Mouse (Mus musculus) stomach, embryonic 14.5 days (tissue): Measurements from ENCODE around the gene Top2a. TPM values are rescaled to one million over a fixed set of nuclear protein-coding genes. Genes with fewer than 3 reads are reported as not detected.
A peak's percentile ranks its signal among the peaks of the same experiment; 100 is the strongest.

Source experiments
- ATAC-seq: fragments of 200-750 bp; cut with Nextera tagmentation; 2 replicates; pipeline ENCODE4 v1.8.0; 2017; ENCODE audit warnings: low read depth, moderate TSS enrichment; ENCODE audit not compliant: insufficient number of reproducible peaks, insufficient read depth, low FRiP score
- H3K27ac ChIP-seq: fragments of 300-500 bp; sonication (generic); 2 replicates; pipeline ENCODE4 v1.5.1; 2014; ENCODE audit warnings: mild to moderate bottlenecking, low read length, moderate library complexity, mixed read lengths
- H3K27me3 ChIP-seq: fragments of 300-500 bp; sonication (generic); 2 replicates; pipeline ENCODE4 v1.6.1; 2014; ENCODE audit warnings: low read length, control low read depth, mixed read lengths; ENCODE audit not compliant: control insufficient read depth, insufficient read depth
- H3K36me3 ChIP-seq: fragments of 300-500 bp; sonication (generic); 2 replicates; pipeline ENCODE4 v1.6.1; 2014; ENCODE audit warnings: mild to moderate bottlenecking, control low read depth, low read length, moderate library complexity, mixed read lengths; ENCODE audit not compliant: control insufficient read depth, insufficient read depth
- H3K4me1 ChIP-seq: fragments of 300-500 bp; sonication (generic); 2 replicates; pipeline ENCODE4 v1.6.1; 2014; ENCODE audit warnings: low read length, control low read depth, mixed read lengths; ENCODE audit not compliant: control insufficient read depth, insufficient read depth
- H3K4me2 ChIP-seq: fragments of 300-500 bp; sonication (generic); replicated peaks from 2 replicates; pipeline ENCODE4 v1.6.1; 2014; ENCODE audit warnings: low read depth, low read length, control low read depth
- H3K4me3 ChIP-seq: fragments of 300-500 bp; sonication (generic); 2 replicates; pipeline ENCODE4 v1.5.1; 2014; ENCODE audit warnings: low read depth, low read length, control low read depth
- H3K9ac ChIP-seq: fragments of 300-500 bp; sonication (generic); replicated peaks from 2 replicates; pipeline ENCODE4 v1.6.1; 2014; ENCODE audit warnings: low read depth, mild to moderate bottlenecking, control low read depth, low read length, moderate library complexity, mixed read lengths
- H3K9me3 ChIP-seq: fragments of 300-500 bp; sonication (generic); 2 replicates; pipeline ENCODE4 v1.6.1; 2016; ENCODE audit warnings: low read depth, low read length, control low read depth; ENCODE audit not compliant: control insufficient read depth
- WGBS: fragments of 180-500 bp; shearing (Covaris S2); extraction: QIAGEN DNeasy Blood & Tissue Kit; methylation state at CpG from one replicate; pipeline ENCODE4 v1.1.7; 2014; 5-methylcytosine and 5-hydroxymethylcytosine counted together
- polyA plus RNA-seq: library from polyadenylated mRNA; unstranded; fragments of >200 nt; fragmentation: Nextera tagmentation; extraction: Ambion mirVana; gene quantifications from 2 replicates; pipeline ENCODE4 v1.2.1, GENCODE M21; 2014

Gene Top2a
- polyA plus RNA-seq, 1 experiment from 2014 or later = 284 TPM

DNA sequence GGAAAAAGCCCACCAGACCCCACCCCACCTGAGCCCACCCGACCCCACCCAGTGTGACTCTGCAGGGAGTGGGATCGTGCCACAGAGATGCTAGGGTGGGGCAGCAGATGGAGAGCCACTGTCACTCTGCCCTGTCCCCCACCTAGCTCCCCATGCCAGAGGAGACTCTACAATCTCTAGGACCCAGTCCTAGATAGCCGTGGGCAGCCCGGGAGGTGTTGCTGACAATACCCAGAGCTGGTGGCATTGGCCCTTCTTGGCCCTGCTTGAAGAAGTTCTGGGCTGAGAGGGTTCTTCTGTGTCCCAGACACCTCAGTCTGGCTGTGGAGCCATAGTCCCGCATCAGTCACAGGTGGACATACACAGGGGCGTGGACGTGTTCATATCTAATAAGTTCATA is 38.4 kb downstream of the Top2a start:
- WGBS = 86% methylated on average over 7 of the region's 7 CpGs
- Histone ChIP-seq H3K9ac (no peak overlapping the region), H3K9me3 (no peaks in the 10 kb centered on the region), H3K4me3 (no peak overlapping the region), H3K4me1 (peaks cover 11% of the 10 kb centered on the region; the same call in 1 of the 2 replicates), H3K36me3 (no peaks in the 10 kb centered on the region), H3K27ac (no peak overlapping the region), H3K27me3 (no peaks in the 10 kb centered on the region), H3K4me2 (no peak overlapping the region)
- ATAC-seq = no peak

- WGBS = 38% methylated on average over 8 of the region's 8 CpGs
- Histone ChIP-seq H3K4me2 (no peak overlapping the region), H3K9me3 (no peaks in the 10 kb centered on the region)
Measured at GRCm38 (mm10) chr11:98983551-98983950, 40.4 kb downstream of the Top2a start.

GRCm38 (mm10) chr11:98982773-98983133 is 41.2 kb downstream of the Top2a start, which contains the start of gene Gjd3:
Gene Gjd3 (minus strand): TSS chr11:98983016.
- Histone ChIP-seq H3K4me2 (peak within 1 kb of the TSS; percentile 97), H3K27me3 (no peaks in the 10 kb centered on the region), H3K9ac (peak within 1 kb of the TSS; percentile 22), H3K4me3 (peak within 1 kb of the TSS; percentile 53), H3K4me1 (peaks cover 11% of the 10 kb centered on the region; the same call in 1 of the 2 replicates), H3K36me3 (no peaks in the 10 kb centered on the region), H3K27ac (no peak within 1 kb of the TSS), H3K9me3 (no peaks in the 10 kb centered on the region)
- 1% methylated on average over 28 of the region's 28 CpGs for WGBS
- 0 out of 2 replicates have a peak, but pooled peaks have one; percentile 15 for ATAC-seq

More at GRCm38 (mm10) chr11:98983551-98983950, 40.4 kb downstream of the Top2a start:
- ATAC-seq = no peak
- Histone ChIP-seq H3K9ac (no peak overlapping the region), H3K4me1 (peaks cover 11% of the 10 kb centered on the region; the same call in 1 of the 2 replicates), H3K27me3 (no peaks in the 10 kb centered on the region), H3K36me3 (no peaks in the 10 kb centered on the region), H3K27ac (no peak overlapping the region), H3K4me3 (no peak overlapping the region)

DNA sequence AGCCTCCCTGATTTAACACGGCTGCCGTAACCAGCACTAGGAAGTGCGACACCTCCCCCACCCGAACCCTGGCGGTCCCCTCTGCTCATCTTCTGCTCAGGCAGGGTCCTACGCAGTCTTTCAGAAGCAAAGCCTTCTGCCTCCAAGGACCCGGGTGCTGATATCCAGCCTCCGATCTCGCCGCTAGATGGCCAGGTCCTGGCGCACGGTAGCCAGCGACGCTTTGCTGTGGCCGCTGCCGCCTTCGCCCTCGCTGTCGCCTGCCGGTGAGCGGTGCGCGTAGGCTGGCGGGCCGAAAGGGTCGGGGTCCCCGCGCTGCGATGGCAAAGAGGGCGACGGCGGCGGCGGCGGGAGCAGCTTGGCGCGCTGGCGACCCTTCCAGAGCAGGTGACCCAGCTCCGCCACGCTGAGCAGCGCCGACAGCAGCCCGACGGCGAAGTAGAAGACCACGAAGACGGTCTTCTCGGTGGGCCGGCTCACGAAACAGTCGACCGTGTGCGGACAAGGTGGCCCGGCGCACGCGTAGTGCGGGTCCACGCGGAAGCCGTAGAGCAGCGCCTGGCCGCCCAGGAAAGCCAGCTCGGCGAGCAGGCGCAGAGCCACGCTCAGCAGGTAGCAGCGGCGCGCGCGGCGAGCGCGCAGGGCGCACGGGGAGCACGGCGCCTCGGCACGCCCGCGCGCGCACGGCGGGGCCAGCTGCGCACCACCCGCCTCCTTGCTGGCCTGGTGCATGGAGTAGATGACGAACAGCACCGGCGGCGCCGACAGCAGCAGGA is 41.8 kb downstream of the Top2a start:
- Histone ChIP-seq H3K4me2 (peak overlapping the region; percentile 97), H3K4me1 (peaks cover 11% of the 10 kb centered on the region; the same call in 1 of the 2 replicates), H3K36me3 (no peaks in the 10 kb centered on the region), H3K4me3 (peak overlapping the region; percentile 53), H3K27me3 (no peaks in the 10 kb centered on the region), H3K27ac (no peak overlapping the region), H3K9me3 (no peaks in the 10 kb centered on the region), H3K9ac (peak overlapping the region; percentile 22)
- ATAC-seq = peak; percentile 71
- WGBS = under 1% methylated on average over 88 of the region's 94 CpGs

DNA sequence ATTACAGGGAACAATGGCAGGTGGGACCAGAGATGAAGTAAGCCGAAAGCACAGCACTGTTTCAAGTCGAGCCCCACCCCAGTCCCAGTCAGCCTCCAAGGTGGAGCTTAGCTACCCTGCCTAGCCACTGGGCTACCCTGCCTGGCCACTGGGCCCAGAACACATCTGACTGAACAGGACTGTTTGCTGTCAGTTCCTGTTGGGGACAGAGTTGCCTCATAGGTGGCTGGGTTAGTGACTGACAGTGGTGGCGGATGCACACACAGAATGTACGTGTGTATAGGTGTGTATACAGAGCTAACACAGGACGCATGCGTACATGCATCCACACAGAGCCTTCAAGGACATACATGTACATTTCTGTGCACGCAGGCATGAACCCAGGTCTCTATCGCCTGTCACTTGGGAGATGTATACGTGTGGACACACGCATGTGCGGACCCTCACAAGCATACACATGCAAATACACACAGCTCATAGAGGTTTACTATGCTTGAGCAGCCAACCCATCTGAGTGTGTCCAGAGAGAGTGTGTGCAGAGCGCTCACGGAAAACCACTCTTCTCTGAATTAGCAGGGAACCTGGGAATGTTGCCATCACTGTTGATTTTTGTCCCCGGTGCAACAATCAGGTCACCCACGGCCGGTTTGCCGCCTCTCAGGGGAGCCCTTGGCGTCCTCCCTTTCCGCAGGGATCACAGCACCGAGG is 42.5 kb downstream of the Top2a start:
- 0 out of 2 replicates have a peak, but pooled peaks have one; percentile 17 for ATAC-seq
- Histone ChIP-seq H3K27me3 (no peaks in the 10 kb centered on the region), H3K4me2 (peak overlapping the region; percentile 97), H3K4me3 (peak overlapping the region; percentile 53), H3K9ac (peak overlapping the region; percentile 22; the same call in 1 of the 2 replicates), H3K4me1 (peaks cover 11% of the 10 kb centered on the region; the same call in 1 of the 2 replicates), H3K36me3 (no peaks in the 10 kb centered on the region), H3K27ac (no peak overlapping the region), H3K9me3 (no peaks in the 10 kb centered on the region)
- 35% methylated on average over 20 of the region's 20 CpGs for WGBS

- peaks cover 11% of the 10 kb centered on the region; the same call in 1 of the 2 replicates for H3K4me1 ChIP-seq
- no peaks in the 10 kb centered on the region for H3K9me3 ChIP-seq
- no peaks in the 10 kb centered on the region for H3K27me3 ChIP-seq
- H3K4me2 ChIP-seq = no peak overlapping the region
- H3K4me3 ChIP-seq = no peak overlapping the region
- H3K36me3 ChIP-seq = peaks cover 6% of the 10 kb centered on the region; the same call in 1 of the 2 replicates
- WGBS = 81% methylated on average over 4 of the region's 5 CpGs
- ATAC-seq = no peak
- H3K27ac ChIP-seq = no peak overlapping the region
- no peak overlapping the region for H3K9ac ChIP-seq
Measured at GRCm38 (mm10) chr11:98979356-98979755, 44.6 kb downstream of the Top2a start.

DNA sequence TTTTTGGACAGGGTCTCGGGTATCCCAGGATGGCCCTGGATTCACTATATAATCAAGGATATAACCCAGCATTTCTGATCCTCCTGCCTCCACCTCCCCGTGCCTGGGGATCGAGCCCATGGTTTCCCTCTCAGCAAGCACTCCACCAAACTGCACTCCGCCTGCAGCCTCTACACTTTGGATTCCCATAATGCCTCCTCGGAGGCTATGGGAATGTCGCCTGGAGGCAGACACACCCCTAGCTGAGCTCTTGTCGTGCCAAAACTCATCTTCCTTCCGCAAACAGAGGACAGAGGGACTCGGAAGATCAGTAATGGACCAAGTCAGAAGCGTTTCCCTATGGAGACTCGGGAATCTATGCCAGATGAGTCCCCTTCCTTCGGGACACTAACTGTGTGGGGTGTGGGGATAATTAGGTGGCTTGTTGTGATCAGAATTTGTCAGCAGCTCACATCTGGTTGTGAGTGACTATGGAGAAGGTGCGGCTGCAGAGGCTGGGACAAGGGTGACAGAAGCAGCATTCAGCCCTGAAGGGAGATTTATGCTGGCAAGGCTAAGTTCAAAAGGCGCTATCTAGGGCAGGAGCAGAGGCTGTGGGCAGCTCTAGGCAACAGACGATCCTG is 45.4 kb downstream of the Top2a start:
- Histone ChIP-seq H3K27ac (no peak overlapping the region), H3K4me3 (no peak overlapping the region), H3K4me1 (peaks cover 11% of the 10 kb centered on the region; the same call in 1 of the 2 replicates), H3K36me3 (peaks cover 13% of the 10 kb centered on the region), H3K4me2 (no peak overlapping the region), H3K27me3 (no peaks in the 10 kb centered on the region), H3K9ac (no peak overlapping the region), H3K9me3 (no peaks in the 10 kb centered on the region)
- WGBS = 54% methylated on average over 15 of the region's 15 CpGs
- ATAC-seq = no peak
